8 mouse cellular contexts compared by ENCODE assay signal in genomic region chrX:164066185-164066584, GRCm38 (mm10). TPM values are rescaled to one million over a fixed set of nuclear protein-coding genes. Genes with fewer than 3 reads are reported as not detected.
A peak's percentile ranks its signal among the peaks of the same experiment; 100 is the strongest.
DNase-seq lines count a peak whose midpoint lies in the region; ATAC-seq lines count a peak whose summit lies in the region.

No protein-coding gene starts in this region.

- H3K4me3 ChIP-seq in neural tube, embryonic 15.5 days (replicated peaks) = no peak overlapping the region
- no peak overlapping the region for H3K4me3 ChIP-seq in limb, embryonic 13.5 days
- no peak overlapping the region for H3K4me3 ChIP-seq in midbrain, embryonic 16.5 days (ENCODE audit: low read depth, low read length)

- no peak overlapping the region for H3K27ac ChIP-seq in neural tube, embryonic 15.5 days (replicated peaks)
- H3K27ac ChIP-seq in limb, embryonic 13.5 days = no peak overlapping the region
- no peak overlapping the region for H3K27ac ChIP-seq in midbrain, embryonic 16.5 days (ENCODE audit: low read length)

- intact Hi-C loops in gastrocnemius, postnatal 36 days (cut with DNase I) = loop anchor here (10.0 kb wide), 2 partner anchors 101 to 1151 kb away; no protein-coding TSS in a partner anchor

- H3K27me3 ChIP-seq in neural tube, embryonic 15.5 days (replicated peaks) = no peaks in the 10 kb centered on the region; the same call in 1 of the 2 replicates
- H3K27me3 ChIP-seq in limb, embryonic 13.5 days = peaks cover 3% of the 10 kb centered on the region; the same call in 1 of the 2 replicates
- H3K27me3 ChIP-seq in midbrain, embryonic 16.5 days (ENCODE audit: control insufficient read depth, insufficient read depth, low read depth, low read length) = no peaks in the 10 kb centered on the region
- H3K27me3 ChIP-seq in splenic B cell, adult 2 months (ENCODE audit: control insufficient read depth, insufficient read depth, low read length, poor library complexity, severe bottlenecking) = no peaks in the 10 kb centered on the region; the same call in 1 of the 2 replicates

- H3K9me3 ChIP-seq in neural tube, embryonic 15.5 days (replicated peaks) = no peaks in the 10 kb centered on the region
- no peaks in the 10 kb centered on the region for H3K9me3 ChIP-seq in limb, embryonic 13.5 days
- no peaks in the 10 kb centered on the region for H3K9me3 ChIP-seq in midbrain, embryonic 16.5 days (replicated peaks; ENCODE audit: control insufficient read depth, low read length, poor library complexity, severe bottlenecking)

- H3K4me1 ChIP-seq in neural tube, embryonic 15.5 days = no peaks in the 10 kb centered on the region
- H3K4me1 ChIP-seq in limb, embryonic 13.5 days = no peaks in the 10 kb centered on the region
- H3K4me1 ChIP-seq in midbrain, embryonic 16.5 days (ENCODE audit: control insufficient read depth, insufficient read depth, low read length) = no peaks in the 10 kb centered on the region

- peak; percentile 34 for DNase-seq in neural tube, embryonic 10.5 days (ENCODE audit: extremely low spot score, low spot score)
- DNase-seq in cerebellum, postnatal 25 days = peak; percentile 44 to 77
- DNase-seq in gastrocnemius, postnatal 36 days = peak; percentile 14 to 48
- peak; percentile 64 for DNase-seq in kidney, adult 9 months
- peak; percentile 83 for DNase-seq in splenic B cell, adult 2 months (ENCODE audit: low read depth, low spot score)

- WGBS in neural tube, embryonic 15.5 days = 11% methylated on average over 2 of the region's 2 CpGs
- WGBS in limb, embryonic 13.5 days = 19% methylated on average over 2 of the region's 2 CpGs
- 14% methylated on average over 2 of the region's 2 CpGs for WGBS in midbrain, embryonic 16.5 days

- no peak overlapping the region for H3K9ac ChIP-seq in neural tube, embryonic 15.5 days (replicated peaks)
- no peak overlapping the region for H3K9ac ChIP-seq in limb, embryonic 13.5 days
- no peak overlapping the region for H3K9ac ChIP-seq in midbrain, embryonic 16.5 days (ENCODE audit: low read depth, low read length)

- H3K36me3 ChIP-seq in neural tube, embryonic 15.5 days = no peaks in the 10 kb centered on the region
- H3K36me3 ChIP-seq in limb, embryonic 13.5 days = no peaks in the 10 kb centered on the region
- no peaks in the 10 kb centered on the region for H3K36me3 ChIP-seq in midbrain, embryonic 16.5 days (ENCODE audit: control insufficient read depth, insufficient read depth, low read length)
- no peaks in the 10 kb centered on the region for H3K36me3 ChIP-seq in splenic B cell, adult 2 months (ENCODE audit: control insufficient read depth, insufficient read depth, low read length, poor library complexity, severe bottlenecking)

- no peak overlapping the region for H3K4me2 ChIP-seq in neural tube, embryonic 15.5 days
- H3K4me2 ChIP-seq in limb, embryonic 13.5 days (replicated peaks) = no peak overlapping the region
- H3K4me2 ChIP-seq in midbrain, embryonic 16.5 days (ENCODE audit: low read length) = no peak overlapping the region

- no peak for ATAC-seq in neural tube, embryonic 15.5 days (ENCODE audit: low FRiP score)
- 0 out of 2 replicates have a peak, but pooled peaks have one; percentile 54 for ATAC-seq in limb, embryonic 13.5 days (ENCODE audit: low FRiP score, low read depth)
- peak; percentile 66; the same call in 1 of the 2 replicates for ATAC-seq in midbrain, embryonic 16.5 days

RNA-seq across cellular contexts. Expression of gene Siah1b, which starts 10.1 kb away (rescaled TPM):
- polyA plus RNA-seq in neural tube, embryonic 15.5 days (2015; fragmentation: Nextera tagmentation; extraction: Ambion mirVana) = 16.9 and 18.1 TPM in 2 replicates
- total RNA-seq in gastrocnemius, postnatal 36 days (2021) = 1 to 10 TPM; 2.5 to 3.3 TPM
- 27.8 and 29.0 TPM in 2 replicates for polyA plus RNA-seq in limb, embryonic 13.5 days (2015; fragmentation: Nextera tagmentation; extraction: Ambion mirVana)
- polyA plus RNA-seq in midbrain, embryonic 16.5 days (2015; fragmentation: Nextera tagmentation; extraction: Ambion mirVana) = 13.2 and 20.6 TPM in 2 replicates

RNA-seq across cellular contexts. Expression of gene Cltrn, which starts 22.4 kb away (rescaled TPM):
- polyA plus RNA-seq in neural tube, embryonic 15.5 days (2015; fragmentation: Nextera tagmentation; extraction: Ambion mirVana) = not detected in 2 replicates
- total RNA-seq in gastrocnemius, postnatal 36 days (2021) = not detected
- 0.19 TPM in 1 of 2 replicates, not detected in the other for polyA plus RNA-seq in limb, embryonic 13.5 days (2015; fragmentation: Nextera tagmentation; extraction: Ambion mirVana)
- 0.24 TPM in 1 of 2 replicates, not detected in the other for polyA plus RNA-seq in midbrain, embryonic 16.5 days (2015; fragmentation: Nextera tagmentation; extraction: Ambion mirVana)

RNA-seq across cellular contexts. Expression of gene Car5b, which starts 38.4 kb away (rescaled TPM):
- 0.79 and 1.00 TPM in 2 replicates for polyA plus RNA-seq in neural tube, embryonic 15.5 days (2015; fragmentation: Nextera tagmentation; extraction: Ambion mirVana)
- total RNA-seq in gastrocnemius, postnatal 36 days (2021) = 1 to 10 TPM in 1 of 2 experiments, under 1 TPM in 1; 0.92 to 1.6 TPM
- polyA plus RNA-seq in limb, embryonic 13.5 days (2015; fragmentation: Nextera tagmentation; extraction: Ambion mirVana) = 1.0 TPM in 2 replicates
- 0.31 and 0.67 TPM in 2 replicates for polyA plus RNA-seq in midbrain, embryonic 16.5 days (2015; fragmentation: Nextera tagmentation; extraction: Ambion mirVana)

Comparison
In these comparisons a context has a peak if more than half of its experiments do, and no peak if none do; other contexts are left out.
1. DNase-seq: peak in every context shown above with its lines; median percentile 83 in splenic B cell, adult 2 months; 64 in kidney, adult 9 months; 60 in cerebellum, postnatal 25 days; 34 in neural tube, embryonic 10.5 days; 31 in gastrocnemius, postnatal 36 days.